Mouse (Mus musculus) stomach, postnatal 0 days (tissue): ENCODE measurements around the gene Ralbp1.

Experiments
- CTCF ChIP-seq: IDR thresholded peaks from 2 replicates; pipeline ENCODE4 v1.5.1; 2016; ENCODE audit warnings: antibody characterized with exemption, low read depth, mild to moderate bottlenecking, moderate library complexity
- EP300 ChIP-seq: optimal IDR thresholded peaks from 2 replicates; pipeline ENCODE3; 2016; ENCODE audit warnings: antibody characterized with exemption

GRCm38 (mm10) chr17:65826257-65826656, 59.3 kb downstream of the Ralbp1 start:
- TF ChIP-seq CTCF (no peak), EP300 (no peak)
